Mouse (Mus musculus): Measurements from ENCODE around the gene Tpte. TPM values are rescaled to one million over a fixed set of nuclear protein-coding genes. Genes with fewer than 3 reads are reported as not detected.

Tpte gene
- total and polyA plus RNA-seq, 2 experiments from 2014 or later, result not detected

- Histone ChIP-seq H3K27me3 (ENCODE audit: insufficient read depth, low read length) (no peaks in the 10 kb centered on the region), H3K4me3 (ENCODE audit: low read depth, low read length) (no peak overlapping the region), H3K4me2 (ENCODE audit: low read depth, low read length, poor library complexity, severe bottlenecking) (no peak overlapping the region), H3K27ac (ENCODE audit: low read depth, low read length) (no peak overlapping the region), H3K4me1 (ENCODE audit: insufficient read depth, low read length) (no peaks in the 10 kb centered on the region), H3K36me3 (ENCODE audit: insufficient read depth, low read length) (peaks cover 7% of the 10 kb centered on the region; the same call in 1 of the 2 replicates), H3K9ac (replicated peaks; ENCODE audit: low read length, poor library complexity, severe bottlenecking) (no peak overlapping the region), H3K9me3 (ENCODE audit: low read length) (no peaks in the 10 kb centered on the region)
- no peak for TF ChIP-seq CTCF (IDR thresholded peaks at IDR 0.05)
- 93% methylated on average over 4 of the region's 4 CpGs for WGBS
- ATAC-seq (ENCODE audit: low FRiP score), result no peak
- no peak for DNase-seq (ENCODE audit: low spot score)
These were observed 111.2 kb downstream of the Tpte start for GRCm38 (mm10) chr8:22394471-22394870.

- Histone ChIP-seq H3K27me3 (ENCODE audit: insufficient read depth, low read length) (no peaks in the 10 kb centered on the region), H3K4me1 (ENCODE audit: insufficient read depth, low read length) (no peaks in the 10 kb centered on the region), H3K9ac (replicated peaks; ENCODE audit: low read length, poor library complexity, severe bottlenecking) (no peak overlapping the region), H3K4me3 (ENCODE audit: low read depth, low read length) (no peak overlapping the region), H3K36me3 (ENCODE audit: insufficient read depth, low read length) (no peaks in the 10 kb centered on the region; the same call in 1 of the 2 replicates), H3K4me2 (ENCODE audit: low read depth, low read length, poor library complexity, severe bottlenecking) (no peak overlapping the region), H3K27ac (ENCODE audit: low read depth, low read length) (no peak overlapping the region), H3K9me3 (ENCODE audit: low read length) (no peaks in the 10 kb centered on the region)
- ATAC-seq (ENCODE audit: low FRiP score), result no peak
- WGBS, result 96% methylated on average over 8 of the region's 8 CpGs
- DNase-seq (ENCODE audit: low spot score), result no peak
- no peak for TF ChIP-seq CTCF (IDR thresholded peaks at IDR 0.05)
These were observed 112.0 kb downstream of the Tpte start for GRCm38 (mm10) chr8:22395256-22395655.

GRCm38 (mm10) chr8:22397811-22398141 lies 114.5 kb downstream of the Tpte start:
- Histone ChIP-seq H3K4me2 (ENCODE audit: low read depth, low read length, poor library complexity, severe bottlenecking) (peak overlapping the region; percentile 71), H3K27me3 (ENCODE audit: insufficient read depth, low read length) (no peaks in the 10 kb centered on the region), H3K9ac (replicated peaks; ENCODE audit: low read length, poor library complexity, severe bottlenecking) (peak overlapping the region; percentile 82), H3K9me3 (ENCODE audit: low read length) (no peaks in the 10 kb centered on the region), H3K36me3 (ENCODE audit: insufficient read depth, low read length) (no peaks in the 10 kb centered on the region), H3K4me3 (ENCODE audit: low read depth, low read length) (peak overlapping the region; percentile 80), H3K27ac (ENCODE audit: low read depth, low read length) (peak overlapping the region; percentile 80), H3K4me1 (ENCODE audit: insufficient read depth, low read length) (no peaks in the 10 kb centered on the region)
- ATAC-seq (ENCODE audit: low FRiP score), result no peak
- WGBS, result 1% methylated on average over 13 of the region's 13 CpGs
- no peak for DNase-seq (ENCODE audit: low spot score)
- no peak for TF ChIP-seq CTCF (IDR thresholded peaks at IDR 0.05)

- Histone ChIP-seq H3K9ac (replicated peaks; ENCODE audit: low read length, poor library complexity, severe bottlenecking) (peak within 1 kb of the TSS; percentile 82), H3K4me2 (ENCODE audit: low read depth, low read length, poor library complexity, severe bottlenecking) (peak within 1 kb of the TSS; percentile 71), H3K27ac (ENCODE audit: low read depth, low read length) (peak within 1 kb of the TSS; percentile 80), H3K9me3 (ENCODE audit: low read length) (no peaks in the 10 kb centered on the region), H3K27me3 (ENCODE audit: insufficient read depth, low read length) (no peaks in the 10 kb centered on the region), H3K4me3 (ENCODE audit: low read depth, low read length) (peak within 1 kb of the TSS; percentile 80), H3K36me3 (ENCODE audit: insufficient read depth, low read length) (no peaks in the 10 kb centered on the region), H3K4me1 (ENCODE audit: insufficient read depth, low read length) (no peaks in the 10 kb centered on the region)
- peak; percentile 92 for ATAC-seq (ENCODE audit: low FRiP score)
- under 1% methylated on average over 46 of the region's 77 CpGs for WGBS
- DNase-seq (ENCODE audit: low spot score), result peak; percentile 89
- no peak; the same call in 1 of the 2 replicates for TF ChIP-seq CTCF (IDR thresholded peaks at IDR 0.05)
These were observed 115.1 kb downstream of the Tpte start, which contains the start of gene Slc25a15 for GRCm38 (mm10) chr8:22398142-22398951. TSS of gene Slc25a15 (minus strand) at chr8:22398597.

GRCm38 (mm10) chr8:22399285-22399880 lies 116.1 kb downstream of the Tpte start:
- DNase-seq (ENCODE audit: low spot score), result peak; percentile 19
- H3K27ac ChIP-seq (ENCODE audit: low read depth, low read length), result peak overlapping the region; percentile 80
- no peaks in the 10 kb centered on the region for H3K9me3 ChIP-seq (ENCODE audit: low read length)
- peak overlapping the region; percentile 82; the same call in 1 of the 2 replicates for H3K9ac ChIP-seq (replicated peaks; ENCODE audit: low read length, poor library complexity, severe bottlenecking)
- H3K4me2 ChIP-seq (ENCODE audit: low read depth, low read length, poor library complexity, severe bottlenecking), result peak overlapping the region; percentile 71
- H3K36me3 ChIP-seq (ENCODE audit: insufficient read depth, low read length), result no peaks in the 10 kb centered on the region
- peak overlapping the region; percentile 80 for H3K4me3 ChIP-seq (ENCODE audit: low read depth, low read length)
- no peaks in the 10 kb centered on the region for H3K27me3 ChIP-seq (ENCODE audit: insufficient read depth, low read length)
- TF ChIP-seq CTCF (IDR thresholded peaks at IDR 0.05), result peak; percentile 31
- 83% methylated on average over 8 of the region's 8 CpGs for WGBS
- ATAC-seq (ENCODE audit: low FRiP score), result no peak
- H3K4me1 ChIP-seq (ENCODE audit: insufficient read depth, low read length), result no peaks in the 10 kb centered on the region

GRCm38 (mm10) chr8:22400593-22400992 lies 117.4 kb downstream of the Tpte start:
- TF ChIP-seq CTCF (IDR thresholded peaks at IDR 0.05), result no peak
- no peak overlapping the region for H3K4me2 ChIP-seq (ENCODE audit: low read depth, low read length, poor library complexity, severe bottlenecking)
- H3K9ac ChIP-seq (replicated peaks; ENCODE audit: low read length, poor library complexity, severe bottlenecking), result no peak overlapping the region
- no peaks in the 10 kb centered on the region for H3K9me3 ChIP-seq (ENCODE audit: low read length)
- no peak overlapping the region for H3K4me3 ChIP-seq (ENCODE audit: low read depth, low read length)
- no peak for DNase-seq (ENCODE audit: low spot score)
- no peaks in the 10 kb centered on the region for H3K27me3 ChIP-seq (ENCODE audit: insufficient read depth, low read length)
- WGBS, result 89% methylated on average over 4 of the region's 4 CpGs
- no peaks in the 10 kb centered on the region for H3K4me1 ChIP-seq (ENCODE audit: insufficient read depth, low read length)
- no peak for ATAC-seq (ENCODE audit: low FRiP score)
- no peaks in the 10 kb centered on the region for H3K36me3 ChIP-seq (ENCODE audit: insufficient read depth, low read length)
- H3K27ac ChIP-seq (ENCODE audit: low read depth, low read length), result no peak overlapping the region

Measured in midbrain, postnatal 0 days (tissue).